Comparison of ENCODE assay signal across 14 mouse cellular contexts in the genomic region with DNA sequence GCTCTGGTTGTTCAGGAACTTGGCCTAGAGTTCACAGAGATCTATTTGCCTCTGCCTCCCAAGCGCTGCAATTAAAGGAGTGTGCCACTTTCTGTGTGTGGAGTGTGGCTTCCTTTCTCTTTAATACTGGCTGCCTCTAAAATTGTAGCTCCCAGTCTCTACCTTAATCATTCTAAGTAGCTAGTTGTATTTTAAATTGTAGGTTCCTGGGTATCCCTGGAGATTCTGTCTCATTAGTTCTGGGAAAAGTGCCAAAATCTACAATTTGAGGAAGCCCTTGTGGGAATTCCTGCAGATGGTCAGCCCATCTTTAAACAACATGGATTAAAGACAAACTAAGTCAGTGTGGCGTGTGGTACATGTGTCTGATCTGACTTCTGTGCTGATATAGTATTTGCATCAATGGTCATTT.
A peak's percentile ranks its signal among the peaks of the same experiment; 100 is the strongest.
DNase-seq lines count a peak whose midpoint lies in the region; ATAC-seq lines count a peak whose summit lies in the region.
"Had no signal": no experiment of that assay in that cellular context is flagged by ENCODE, and none has a peak within 500 bp of the region (broad histone marks: within the 10 kb centered on the region; RNA-seq: fewer than 3 reads in every experiment).

No protein-coding gene starts in this region.

- no peak overlapping the region for H3K4me2 ChIP-seq in hindbrain, embryonic 14.5 days (replicated peaks)
- no peak overlapping the region for H3K4me2 ChIP-seq in hindbrain, embryonic 12.5 days (replicated peaks)
- H3K4me2 ChIP-seq in midbrain, embryonic 14.5 days (ENCODE audit: low read length): no peak overlapping the region
- H3K4me2 ChIP-seq in midbrain, embryonic 11.5 days: no peak overlapping the region
- no peak overlapping the region for H3K4me2 ChIP-seq in embryonic facial prominence, embryonic 15.5 days (replicated peaks)
- H3K4me2 ChIP-seq: limb, embryonic 12.5 days had no signal

- no peaks in the 10 kb centered on the region for H3K9me3 ChIP-seq in hindbrain, embryonic 14.5 days (ENCODE audit: control insufficient read depth, low read length)
- H3K9me3 ChIP-seq in hindbrain, embryonic 12.5 days (replicated peaks): no peaks in the 10 kb centered on the region
- H3K9me3 ChIP-seq in midbrain, embryonic 14.5 days (ENCODE audit: control insufficient read depth, low read length): no peaks in the 10 kb centered on the region
- no peaks in the 10 kb centered on the region for H3K9me3 ChIP-seq in midbrain, embryonic 11.5 days (ENCODE audit: control insufficient read depth, low read length)
- H3K9me3 ChIP-seq in embryonic facial prominence, embryonic 15.5 days (replicated peaks): no peaks in the 10 kb centered on the region
- H3K9me3 ChIP-seq: limb, embryonic 12.5 days had no signal

- H3K9ac ChIP-seq in hindbrain, embryonic 14.5 days: no peak overlapping the region
- H3K9ac ChIP-seq in hindbrain, embryonic 12.5 days: no peak overlapping the region
- H3K9ac ChIP-seq in midbrain, embryonic 14.5 days (replicated peaks; ENCODE audit: low read length): no peak overlapping the region
- no peak overlapping the region for H3K9ac ChIP-seq in midbrain, embryonic 11.5 days (ENCODE audit: low read length)
- H3K9ac ChIP-seq in embryonic facial prominence, embryonic 15.5 days: no peak overlapping the region
- H3K9ac ChIP-seq: limb, embryonic 12.5 days; liver, postnatal 0 days had no signal

- no peak overlapping the region for H3K4me3 ChIP-seq in hindbrain, embryonic 14.5 days (replicated peaks; ENCODE audit: low read length)
- H3K4me3 ChIP-seq in hindbrain, embryonic 12.5 days: no peak overlapping the region
- no peak overlapping the region for H3K4me3 ChIP-seq in midbrain, embryonic 14.5 days (replicated peaks; ENCODE audit: low read depth, low read length)
- no peak overlapping the region for H3K4me3 ChIP-seq in midbrain, embryonic 11.5 days (ENCODE audit: low read depth, low read length)
- no peak overlapping the region for H3K4me3 ChIP-seq in embryonic facial prominence, embryonic 15.5 days (replicated peaks)
- H3K4me3 ChIP-seq: limb, embryonic 12.5 days had no signal

- no peaks in the 10 kb centered on the region for H3K36me3 ChIP-seq in hindbrain, embryonic 14.5 days (replicated peaks; ENCODE audit: control insufficient read depth, insufficient read depth)
- H3K36me3 ChIP-seq in hindbrain, embryonic 12.5 days: no peaks in the 10 kb centered on the region
- H3K36me3 ChIP-seq in midbrain, embryonic 14.5 days (ENCODE audit: control insufficient read depth, insufficient read depth, low read length): no peaks in the 10 kb centered on the region
- no peaks in the 10 kb centered on the region for H3K36me3 ChIP-seq in midbrain, embryonic 11.5 days (ENCODE audit: control insufficient read depth, insufficient read depth, low read length)
- no peaks in the 10 kb centered on the region for H3K36me3 ChIP-seq in embryonic facial prominence, embryonic 15.5 days
- H3K36me3 ChIP-seq: limb, embryonic 12.5 days had no signal

- no peak overlapping the region for H3K27ac ChIP-seq in hindbrain, embryonic 14.5 days
- H3K27ac ChIP-seq in hindbrain, embryonic 12.5 days: no peak overlapping the region
- no peak overlapping the region for H3K27ac ChIP-seq in midbrain, embryonic 14.5 days (replicated peaks; ENCODE audit: low read depth, low read length)
- no peak overlapping the region for H3K27ac ChIP-seq in midbrain, embryonic 11.5 days (ENCODE audit: low read depth, low read length)
- no peak overlapping the region for H3K27ac ChIP-seq in embryonic facial prominence, embryonic 15.5 days (replicated peaks)
- H3K27ac ChIP-seq: limb, embryonic 12.5 days had no signal

- peak; percentile 41 for DNase-seq in hindbrain, embryonic 14.5 days (ENCODE audit: low spot score)
- peak; percentile 58 for DNase-seq in midbrain, embryonic 14.5 days
- no peak for DNase-seq in midbrain, embryonic 11.5 days (ENCODE audit: low spot score, missing footprints)
- DNase-seq in telencephalon, adult 2 months (ENCODE audit: low read depth, low spot score): peak; percentile 8
- DNase-seq in liver: no peak
- DNase-seq: adrenal gland, adult 8-10 months; cerebellum, adult 9-11 months; gastrocnemius, postnatal 10 days; kidney, adult 8-10 months; liver, postnatal 0 days; right cerebral cortex, postnatal 25 days had no signal

- no peaks in the 10 kb centered on the region; the same call in 1 of the 2 replicates for H3K4me1 ChIP-seq in hindbrain, embryonic 14.5 days (replicated peaks; ENCODE audit: control insufficient read depth, insufficient read depth, low read length)
- no peaks in the 10 kb centered on the region for H3K4me1 ChIP-seq in hindbrain, embryonic 12.5 days
- H3K4me1 ChIP-seq in midbrain, embryonic 14.5 days (ENCODE audit: control insufficient read depth, insufficient read depth, low read length): no peaks in the 10 kb centered on the region
- no peaks in the 10 kb centered on the region for H3K4me1 ChIP-seq in midbrain, embryonic 11.5 days (ENCODE audit: control insufficient read depth, insufficient read depth, low read length)
- no peaks in the 10 kb centered on the region for H3K4me1 ChIP-seq in embryonic facial prominence, embryonic 15.5 days
- H3K4me1 ChIP-seq: limb, embryonic 12.5 days had no signal

- 67% methylated on average over 2 of the region's 2 CpGs for WGBS in hindbrain, embryonic 14.5 days
- 80% methylated on average over 2 of the region's 2 CpGs for WGBS in hindbrain, embryonic 12.5 days
- 58% methylated on average over 2 of the region's 2 CpGs for WGBS in midbrain, embryonic 14.5 days
- 74% methylated on average over 2 of the region's 2 CpGs for WGBS in midbrain, embryonic 11.5 days
- WGBS in embryonic facial prominence, embryonic 15.5 days: 55% methylated on average over 2 of the region's 2 CpGs

- ATAC-seq in hindbrain, embryonic 14.5 days (ENCODE audit: low FRiP score): 0 out of 2 replicates have a peak, but pooled peaks have one; percentile 27
- ATAC-seq in hindbrain, embryonic 12.5 days (ENCODE audit: low FRiP score): no peak
- no peak for ATAC-seq in midbrain, embryonic 14.5 days (ENCODE audit: low FRiP score, low TSS enrichment)
- no peak for ATAC-seq in midbrain, embryonic 11.5 days (ENCODE audit: low FRiP score)
- peak; percentile 60 for ATAC-seq in embryonic facial prominence, embryonic 15.5 days (ENCODE audit: insufficient number of reproducible peaks, low FRiP score, low TSS enrichment, low read depth)
- ATAC-seq: liver, postnatal 0 days had no signal

- H3K27me3 ChIP-seq in hindbrain, embryonic 14.5 days (ENCODE audit: control insufficient read depth, insufficient read depth, low read length): no peaks in the 10 kb centered on the region
- H3K27me3 ChIP-seq in hindbrain, embryonic 12.5 days: no peaks in the 10 kb centered on the region
- no peaks in the 10 kb centered on the region for H3K27me3 ChIP-seq in midbrain, embryonic 14.5 days (ENCODE audit: control insufficient read depth, insufficient read depth, low read length)
- no peaks in the 10 kb centered on the region for H3K27me3 ChIP-seq in midbrain, embryonic 11.5 days (ENCODE audit: control insufficient read depth, insufficient read depth, low read length)
- H3K27me3 ChIP-seq in embryonic facial prominence, embryonic 15.5 days: no peaks in the 10 kb centered on the region
- H3K27me3 ChIP-seq: limb, embryonic 12.5 days had no signal

Comparison
In these comparisons a context has a peak if more than half of its experiments do, and no peak if none do; other contexts are left out.
1. ATAC-seq: peak in hindbrain, embryonic 14.5 days (single experiment) and embryonic facial prominence, embryonic 15.5 days (single experiment); none in hindbrain, embryonic 12.5 days (single experiment), midbrain, embryonic 14.5 days (single experiment) and midbrain, embryonic 11.5 days (single experiment).
2. DNase-seq: peak in hindbrain, embryonic 14.5 days (single experiment), midbrain, embryonic 14.5 days (single experiment) and telencephalon, adult 2 months (single experiment); none in midbrain, embryonic 11.5 days (single experiment) and liver (single experiment).